Mouse (Mus musculus): ENCODE data around the gene Slc38a4. TPM values are rescaled to one million over a fixed set of nuclear protein-coding genes. Genes with fewer than 3 reads are reported as not detected.

Slc38a4 gene
- polyA plus RNA-seq, 1 experiment from 2014 or later: 4.1 TPM

GRCm38 (mm10) chr15:96956699-96957098, 99.1 kb downstream of the Slc38a4 start:
- ATAC-seq: no peak
- Histone ChIP-seq H3K27ac (ENCODE audit: low read length) (no peak overlapping the region), H3K9ac (ENCODE audit: low read depth, low read length) (no peak overlapping the region), H3K9me3 (replicated peaks; ENCODE audit: control insufficient read depth, low read length, poor library complexity, severe bottlenecking) (no peaks in the 10 kb centered on the region), H3K27me3 (ENCODE audit: control insufficient read depth, insufficient read depth, low read depth, low read length) (no peaks in the 10 kb centered on the region), H3K36me3 (ENCODE audit: control insufficient read depth, insufficient read depth, low read length) (no peaks in the 10 kb centered on the region), H3K4me1 (ENCODE audit: control insufficient read depth, insufficient read depth, low read length) (peaks cover 12% of the 10 kb centered on the region), H3K4me2 (ENCODE audit: low read length) (no peak overlapping the region), H3K4me3 (ENCODE audit: low read depth, low read length) (no peak overlapping the region)
- WGBS: 80% methylated on average over 3 of the region's 3 CpGs

- no peak for ATAC-seq
- H3K27me3 ChIP-seq (ENCODE audit: control insufficient read depth, insufficient read depth, low read depth, low read length): no peaks in the 10 kb centered on the region
- no peak overlapping the region for H3K27ac ChIP-seq (ENCODE audit: low read length)
- H3K4me2 ChIP-seq (ENCODE audit: low read length): no peak overlapping the region
- no peak overlapping the region for H3K9ac ChIP-seq (ENCODE audit: low read depth, low read length)
- H3K9me3 ChIP-seq (replicated peaks; ENCODE audit: control insufficient read depth, low read length, poor library complexity, severe bottlenecking): no peaks in the 10 kb centered on the region
- WGBS: 94% methylated on average over 6 of the region's 6 CpGs
- no peaks in the 10 kb centered on the region for H3K36me3 ChIP-seq (ENCODE audit: control insufficient read depth, insufficient read depth, low read length)
- H3K4me3 ChIP-seq (ENCODE audit: low read depth, low read length): no peak overlapping the region
- H3K4me1 ChIP-seq (ENCODE audit: control insufficient read depth, insufficient read depth, low read length): peaks cover 12% of the 10 kb centered on the region
Measured at GRCm38 (mm10) chr15:96954389-96954788, 101.4 kb downstream of the Slc38a4 start.

GRCm38 (mm10) chr15:96953938-96954238, 101.9 kb downstream of the Slc38a4 start:
- 55% methylated on average over 16 of the region's 16 CpGs for WGBS
- ATAC-seq: peak; percentile 42; the same call in 1 of the 2 replicates
- Histone ChIP-seq H3K27me3 (ENCODE audit: control insufficient read depth, insufficient read depth, low read depth, low read length) (no peaks in the 10 kb centered on the region), H3K9me3 (replicated peaks; ENCODE audit: control insufficient read depth, low read length, poor library complexity, severe bottlenecking) (no peaks in the 10 kb centered on the region), H3K36me3 (ENCODE audit: control insufficient read depth, insufficient read depth, low read length) (no peaks in the 10 kb centered on the region), H3K4me2 (ENCODE audit: low read length) (peak overlapping the region; percentile 64), H3K4me3 (ENCODE audit: low read depth, low read length) (peak overlapping the region; percentile 39), H3K9ac (ENCODE audit: low read depth, low read length) (peak overlapping the region; percentile 73), H3K27ac (ENCODE audit: low read length) (peak overlapping the region; percentile 76), H3K4me1 (ENCODE audit: control insufficient read depth, insufficient read depth, low read length) (peaks cover 12% of the 10 kb centered on the region)

GRCm38 (mm10) chr15:96953112-96953937, 102.4 kb downstream of the Slc38a4 start:
- Histone ChIP-seq H3K36me3 (ENCODE audit: control insufficient read depth, insufficient read depth, low read length) (no peaks in the 10 kb centered on the region), H3K4me2 (ENCODE audit: low read length) (peak overlapping the region; percentile 64), H3K27me3 (ENCODE audit: control insufficient read depth, insufficient read depth, low read depth, low read length) (no peaks in the 10 kb centered on the region), H3K4me3 (ENCODE audit: low read depth, low read length) (peak overlapping the region; percentile 39), H3K9ac (ENCODE audit: low read depth, low read length) (peak overlapping the region; percentile 73), H3K9me3 (replicated peaks; ENCODE audit: control insufficient read depth, low read length, poor library complexity, severe bottlenecking) (no peaks in the 10 kb centered on the region), H3K27ac (ENCODE audit: low read length) (peak overlapping the region; percentile 76), H3K4me1 (ENCODE audit: control insufficient read depth, insufficient read depth, low read length) (peaks cover 12% of the 10 kb centered on the region)
- ATAC-seq: peak; percentile 90
- 27% methylated on average over 23 of the region's 23 CpGs for WGBS

- WGBS: 62% methylated on average over 8 of the region's 8 CpGs
- Histone ChIP-seq H3K27me3 (ENCODE audit: control insufficient read depth, insufficient read depth, low read depth, low read length) (no peaks in the 10 kb centered on the region), H3K4me3 (ENCODE audit: low read depth, low read length) (no peak overlapping the region), H3K4me2 (ENCODE audit: low read length) (no peak overlapping the region), H3K36me3 (ENCODE audit: control insufficient read depth, insufficient read depth, low read length) (no peaks in the 10 kb centered on the region), H3K9ac (ENCODE audit: low read depth, low read length) (no peak overlapping the region), H3K27ac (ENCODE audit: low read length) (no peak overlapping the region), H3K4me1 (ENCODE audit: control insufficient read depth, insufficient read depth, low read length) (peaks cover 12% of the 10 kb centered on the region), H3K9me3 (replicated peaks; ENCODE audit: control insufficient read depth, low read length, poor library complexity, severe bottlenecking) (no peaks in the 10 kb centered on the region)
- no peak for ATAC-seq
Measured at GRCm38 (mm10) chr15:96952488-96952887, 103.3 kb downstream of the Slc38a4 start.

GRCm38 (mm10) chr15:96951783-96952182, 104.0 kb downstream of the Slc38a4 start:
- 0 out of 2 replicates have a peak overlapping the region, but pooled peaks have one; percentile 14 for H3K4me2 ChIP-seq (ENCODE audit: low read length)
- no peak for ATAC-seq
- no peaks in the 10 kb centered on the region for H3K36me3 ChIP-seq (ENCODE audit: control insufficient read depth, insufficient read depth, low read length)

GRCm38 (mm10) chr15:96948471-96948870, 107.3 kb downstream of the Slc38a4 start:
- Histone ChIP-seq H3K27me3 (ENCODE audit: control insufficient read depth, insufficient read depth, low read depth, low read length) (no peaks in the 10 kb centered on the region), H3K27ac (ENCODE audit: low read length) (no peak overlapping the region), H3K4me1 (ENCODE audit: control insufficient read depth, insufficient read depth, low read length) (peaks cover 7% of the 10 kb centered on the region), H3K9me3 (replicated peaks; ENCODE audit: control insufficient read depth, low read length, poor library complexity, severe bottlenecking) (no peaks in the 10 kb centered on the region), H3K4me3 (ENCODE audit: low read depth, low read length) (no peak overlapping the region), H3K4me2 (ENCODE audit: low read length) (no peak overlapping the region), H3K9ac (ENCODE audit: low read depth, low read length) (no peak overlapping the region), H3K36me3 (ENCODE audit: control insufficient read depth, insufficient read depth, low read length) (no peaks in the 10 kb centered on the region)
- no peak for ATAC-seq
- 71% methylated on average over 6 of the region's 6 CpGs for WGBS

More at GRCm38 (mm10) chr15:96951783-96952182, 104.0 kb downstream of the Slc38a4 start:
- WGBS: 39% methylated on average over 5 of the region's 5 CpGs
- no peak overlapping the region for H3K4me3 ChIP-seq (ENCODE audit: low read depth, low read length)
- H3K27me3 ChIP-seq (ENCODE audit: control insufficient read depth, insufficient read depth, low read depth, low read length): no peaks in the 10 kb centered on the region
- H3K9me3 ChIP-seq (replicated peaks; ENCODE audit: control insufficient read depth, low read length, poor library complexity, severe bottlenecking): no peaks in the 10 kb centered on the region
- peaks cover 12% of the 10 kb centered on the region for H3K4me1 ChIP-seq (ENCODE audit: control insufficient read depth, insufficient read depth, low read length)
- no peak overlapping the region for H3K9ac ChIP-seq (ENCODE audit: low read depth, low read length)
- H3K27ac ChIP-seq (ENCODE audit: low read length): no peak overlapping the region

Other genes starting within 250 kb of the Slc38a4 start
- 5.3 and 7.5 TPM in 2 replicates for gene Pced1b, start 191.2 kb upstream of the Slc38a4 start, polyA plus RNA-seq (2015; fragmentation: Nextera tagmentation; extraction: Ambion mirVana)
- gene Amigo2, start 191.3 kb upstream of the Slc38a4 start, polyA plus RNA-seq (2015; fragmentation: Nextera tagmentation; extraction: Ambion mirVana): 18.0 and 19.7 TPM in 2 replicates

Measured in midbrain, embryonic 16.5 days (tissue).